Mouse (Mus musculus) adrenal gland (tissue): ENCODE measurements at regions not wholly inside any gene's neighbourhood (a gene's known extent, or its start where the extent isn't known, plus 50 kb on each side); places are given as distances from the start of the nearest gene placed in this dataset.

ENCODE experiments used
- intact Hi-C: fragments of 180-260 bp; cut with DNase I; formaldehyde crosslinking; loops from one replicate; pipeline ENCODE4 v1.15.1; 2025

GRCm38 (mm10) chr5:45270679-45271078 is 179.4 kb downstream of the Qdpr start:
- intact Hi-C loops, result loop anchor here (10.0 kb wide), 1 partner anchor 436 kb away; no protein-coding TSS in a partner anchor

DNA sequence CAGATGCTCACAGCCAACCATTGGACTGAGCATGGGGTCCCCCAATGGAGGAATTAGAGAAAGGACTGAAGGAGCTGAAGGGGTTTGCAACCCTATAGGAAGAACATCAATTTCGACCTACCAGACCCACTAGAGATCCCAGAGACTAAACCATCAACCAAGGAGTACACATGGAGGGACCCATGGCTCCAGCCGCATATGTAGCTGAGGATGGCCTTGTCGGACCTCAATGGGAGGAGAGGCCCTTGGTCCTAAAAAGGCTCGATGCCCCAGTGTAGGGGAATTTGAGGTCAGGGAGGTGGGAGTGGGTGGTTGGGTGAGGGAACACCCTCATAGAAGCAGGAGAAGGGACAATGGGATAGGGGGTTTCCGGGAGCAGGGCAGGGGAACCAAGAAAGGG is 180.6 kb downstream of the Qdpr start:
- intact Hi-C loops, result no loop called here

- intact Hi-C loops, result no loop called here
These were observed 183.1 kb downstream of the Qdpr start for GRCm38 (mm10) chr5:45266914-45267313.

DNA sequence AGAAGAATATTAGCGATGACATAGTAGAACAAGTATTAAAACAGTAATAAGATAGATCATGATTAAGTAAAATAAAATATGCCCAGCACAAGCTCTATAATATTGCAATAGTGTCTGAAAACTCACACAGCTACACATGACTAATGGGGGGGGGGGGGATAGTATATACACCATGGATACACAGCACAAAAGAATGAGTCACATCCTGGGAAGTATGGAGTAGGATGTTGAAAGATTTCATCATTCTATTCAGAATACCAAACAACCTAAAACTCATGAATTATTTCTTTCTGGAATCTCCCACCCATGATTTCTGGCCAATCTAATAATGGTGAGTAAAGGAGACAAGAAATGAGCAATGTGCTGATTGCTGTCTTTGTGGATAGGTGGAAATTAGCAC is 191.6 kb downstream of the Qdpr start:
- intact Hi-C loops, result no loop called here

GRCm38 (mm10) chr5:45256256-45256999 is 193.6 kb downstream of the Qdpr start:
- intact Hi-C loops, result no loop called here

GRCm38 (mm10) chr5:45231856-45232255 is 218.2 kb downstream of the Qdpr start:
- intact Hi-C loops, result no loop called here

GRCm38 (mm10) chr5:45230097-45230496 is 219.9 kb downstream of the Qdpr start:
- intact Hi-C loops, result no loop called here

DNA sequence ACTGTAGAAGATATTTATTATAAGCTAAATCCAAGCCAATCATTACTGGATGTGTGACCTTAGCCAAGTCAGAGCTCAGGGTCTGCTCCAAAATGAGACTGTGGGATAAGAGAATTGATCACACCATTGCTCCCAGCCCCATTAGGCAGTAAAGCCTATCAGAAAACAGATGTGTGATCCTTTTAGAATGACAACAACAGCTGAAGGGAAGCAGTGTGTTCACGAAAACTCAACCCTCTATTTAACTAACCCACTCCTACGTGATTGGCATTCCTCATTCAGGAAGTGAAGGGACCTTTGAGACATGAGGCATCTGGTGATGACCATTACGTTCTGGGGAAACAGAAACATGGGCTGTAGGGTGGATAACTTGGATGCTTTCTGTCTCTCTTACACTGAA is 220.6 kb downstream of the Qdpr start:
- intact Hi-C loops, result no loop called here

DNA sequence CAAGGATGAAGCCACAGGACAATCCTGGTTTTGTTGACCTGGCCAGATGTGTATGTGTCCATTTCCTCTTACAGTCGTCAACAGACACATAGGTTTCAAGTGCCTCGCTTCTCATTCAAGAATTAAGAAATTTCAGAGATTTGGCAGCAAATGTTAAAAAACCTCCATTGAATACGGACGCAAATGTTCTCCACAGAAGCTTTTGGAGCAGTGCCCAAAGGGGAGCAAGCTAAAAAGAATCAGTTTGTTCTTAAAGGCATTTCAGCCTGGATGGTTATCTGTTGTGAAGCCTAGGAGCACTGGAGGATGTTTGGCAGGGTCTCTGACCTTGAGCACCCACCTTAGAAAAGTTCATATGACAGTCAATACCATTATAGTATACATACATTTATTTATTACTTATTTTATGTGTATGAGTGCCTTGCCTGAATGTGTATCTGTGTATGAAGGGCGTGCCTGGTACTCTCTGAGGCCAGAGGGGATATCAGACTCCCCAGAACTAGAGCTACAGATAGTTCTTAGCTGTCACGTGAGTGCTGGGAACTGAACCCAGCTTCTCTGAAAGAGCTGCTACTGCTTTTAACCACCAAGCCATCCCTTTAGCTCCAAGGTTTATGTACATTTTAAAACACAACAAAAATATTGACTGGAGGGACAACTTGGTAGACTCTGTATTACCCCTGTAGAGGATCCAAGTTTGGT is 221.7 kb downstream of the Qdpr start:
- intact Hi-C loops, result no loop called here

GRCm38 (mm10) chr5:45220272-45220916 is 229.6 kb downstream of the Qdpr start:
- intact Hi-C loops, result no loop called here

GRCm38 (mm10) chr5:45219558-45219957 is 230.5 kb downstream of the Qdpr start:
- intact Hi-C loops, result no loop called here

DNA sequence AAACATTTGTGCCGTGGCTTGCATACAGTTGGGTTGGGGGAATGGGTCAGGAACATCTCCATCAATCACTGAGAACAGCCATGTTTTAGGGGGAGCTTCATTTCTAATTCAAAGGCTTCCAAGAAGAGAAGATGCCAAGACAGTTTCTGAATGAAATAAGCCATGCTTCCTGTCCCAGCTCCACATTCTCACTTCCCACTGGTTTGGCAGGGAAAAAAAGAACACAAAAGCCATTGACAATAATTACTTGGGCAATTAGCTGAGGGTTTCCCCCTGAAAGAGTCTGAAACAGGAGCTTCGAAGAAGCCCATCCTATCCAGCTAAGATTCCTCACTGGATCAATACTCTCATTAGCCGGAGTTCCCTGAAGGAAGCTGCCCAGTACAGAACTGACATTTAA is 230.9 kb downstream of the Qdpr start:
- intact Hi-C loops, result no loop called here

DNA sequence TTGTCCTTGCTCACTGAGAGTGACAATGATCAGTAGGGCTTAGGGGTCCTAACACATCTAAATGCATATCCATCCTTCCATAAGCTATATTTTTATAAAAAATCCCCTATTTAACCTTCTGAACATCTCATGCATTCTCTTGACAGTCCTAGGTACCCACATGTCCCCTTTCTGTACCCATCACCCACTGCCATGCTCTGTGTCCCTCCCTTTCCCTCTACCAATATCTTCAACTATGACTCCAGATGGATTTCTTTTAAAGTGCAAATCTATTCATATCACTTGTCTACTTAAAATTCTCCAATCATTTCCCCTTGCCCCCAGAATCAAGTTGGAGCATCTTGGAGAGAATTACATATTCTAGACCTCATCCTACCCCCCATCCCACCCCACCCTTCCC is 235.6 kb downstream of the Qdpr start:
- intact Hi-C loops, result no loop called here

GRCm38 (mm10) chr5:45198408-45198807 is 251.6 kb downstream of the Qdpr start:
- intact Hi-C loops, result no loop called here

GRCm38 (mm10) chr5:45196159-45196558 is 253.9 kb downstream of the Qdpr start:
- intact Hi-C loops, result no loop called here

DNA sequence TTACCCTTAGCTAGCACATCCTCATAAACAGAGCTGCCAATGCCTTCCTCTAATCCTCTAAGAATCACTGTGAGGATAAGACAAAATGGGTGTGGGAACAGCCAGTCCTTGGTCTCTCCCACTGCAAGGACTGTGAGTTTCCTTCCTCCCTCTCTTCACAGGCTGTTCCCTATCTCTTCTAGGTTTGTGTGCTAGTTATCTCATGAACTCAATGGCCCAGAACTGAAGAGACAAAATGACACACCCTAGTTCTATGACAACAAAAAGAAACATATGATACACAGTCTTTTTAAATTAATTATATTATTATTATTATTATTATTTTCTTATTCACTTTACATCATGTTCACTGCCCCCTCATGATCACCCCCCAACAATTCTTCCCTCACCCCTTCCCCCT is 257.7 kb downstream of the Qdpr start:
- intact Hi-C loops, result no loop called here

DNA sequence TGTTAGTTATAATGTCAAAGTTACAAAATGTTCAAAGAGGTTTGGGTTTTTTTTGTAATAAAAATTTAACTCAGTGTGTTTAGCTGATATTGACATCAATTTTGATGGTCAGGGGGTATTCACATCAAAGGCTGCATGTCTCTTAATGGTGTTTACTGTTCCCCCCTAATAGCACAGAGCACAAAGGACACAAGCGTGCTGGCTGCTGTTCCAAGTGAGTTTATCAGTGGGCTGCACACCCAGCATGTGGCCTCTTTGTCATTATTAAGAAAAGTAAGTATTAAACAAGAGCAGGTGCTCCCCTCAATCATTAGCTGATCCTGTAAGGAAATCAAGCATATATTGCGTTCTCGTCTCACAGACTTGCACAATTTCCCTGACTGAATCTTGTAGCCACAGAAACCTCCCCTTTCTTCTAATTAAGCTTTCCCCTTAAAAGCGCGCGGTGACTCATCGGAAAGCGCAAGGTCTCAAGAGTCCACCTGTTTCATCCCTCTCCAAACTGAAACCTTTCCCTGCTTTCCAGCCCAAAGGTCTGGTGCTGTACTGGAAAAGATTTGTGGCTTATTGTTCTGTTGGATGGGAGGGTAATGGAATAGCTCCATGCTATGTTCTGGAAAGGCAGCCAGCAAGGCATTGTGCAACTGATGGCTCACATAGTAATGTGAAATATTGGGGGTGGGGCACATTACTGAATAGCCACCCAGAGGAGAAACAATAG is 276.8 kb downstream of the Qdpr start:
- intact Hi-C loops, result no loop called here

- intact Hi-C loops, result no loop called here
These were observed 290.8 kb downstream of the Qdpr start for GRCm38 (mm10) chr5:45159194-45159593.

DNA sequence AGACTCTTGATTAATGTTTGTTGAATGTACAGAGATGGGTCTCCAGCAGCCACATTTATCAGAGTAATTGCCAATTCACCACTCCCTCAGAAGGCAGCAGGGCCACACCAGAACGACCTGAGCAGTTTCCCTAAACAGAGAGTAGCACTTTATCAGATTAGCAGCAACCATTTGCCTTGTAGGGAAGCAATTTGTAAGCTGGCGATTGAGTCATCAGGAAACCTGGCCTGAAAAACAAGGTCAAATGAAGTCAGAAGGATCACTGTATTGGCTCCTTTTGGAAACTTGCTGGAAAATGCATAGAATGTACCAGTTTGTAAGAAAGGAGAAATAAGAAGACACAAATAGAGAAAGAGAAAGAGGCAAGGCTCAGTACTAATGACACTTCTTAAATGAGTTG is 295.1 kb downstream of the Qdpr start:
- intact Hi-C loops, result no loop called here

DNA sequence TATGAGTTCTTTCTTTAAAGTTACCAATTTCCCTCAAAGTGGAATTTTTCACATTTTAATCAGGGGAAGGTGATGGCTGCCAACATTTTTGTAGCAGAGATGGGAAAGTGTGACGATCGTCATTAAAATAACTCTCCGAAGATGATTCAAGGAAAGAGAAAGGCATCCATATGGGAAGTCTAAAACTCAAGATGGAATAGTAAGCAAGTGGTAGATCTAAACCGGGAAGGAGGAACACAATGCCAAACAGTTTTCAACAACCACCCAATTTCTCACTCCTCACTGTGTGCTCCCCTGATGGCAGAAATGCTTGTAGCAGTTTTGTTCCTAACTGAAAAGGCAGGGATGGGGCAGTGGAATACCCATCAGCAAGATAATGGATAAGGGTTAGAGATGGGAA is 305.9 kb downstream of the Qdpr start:
- intact Hi-C loops, result no loop called here

DNA sequence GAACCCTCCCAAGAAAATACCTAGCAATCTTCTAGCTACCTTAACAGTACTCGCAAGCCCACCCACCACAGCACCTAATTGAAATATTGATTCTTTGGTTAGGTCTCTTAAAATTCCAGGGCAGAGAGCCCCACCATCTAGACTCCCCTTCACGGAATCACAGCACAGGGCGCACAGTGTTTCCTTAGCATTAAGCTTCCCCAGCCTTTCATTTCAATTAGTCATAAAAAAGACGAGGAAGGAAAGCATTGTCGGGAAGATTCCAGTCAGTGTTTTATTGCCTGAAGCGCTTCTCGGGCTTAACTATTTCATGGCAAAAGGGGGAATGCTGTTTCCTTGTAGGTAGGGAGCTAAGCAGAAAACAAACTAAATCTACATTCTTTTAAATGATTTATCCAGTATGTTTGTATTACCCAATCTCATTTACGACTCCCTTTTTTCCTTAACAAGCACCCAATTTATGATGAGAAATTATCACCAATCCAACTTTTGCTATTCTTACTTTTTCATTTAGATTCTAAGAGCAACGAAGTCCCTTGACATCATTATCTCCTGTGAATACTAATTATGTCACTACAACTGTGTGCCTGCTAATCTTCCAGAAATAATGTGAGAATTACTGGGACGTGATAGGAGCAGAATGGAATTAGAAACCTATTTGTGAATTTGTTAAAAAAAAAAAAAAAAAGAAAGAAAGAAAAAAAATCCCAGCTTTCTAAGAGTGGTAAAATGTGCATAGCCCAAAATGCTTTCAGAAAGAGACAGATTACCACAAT is 312.6 kb downstream of the Qdpr start:
- intact Hi-C loops, result no loop called here
